Mouse (Mus musculus) CH12.LX (cell line): ENCODE results near the gene Nop53. TPM values are rescaled to one million over a fixed set of nuclear protein-coding genes. Genes with fewer than 3 reads are reported as not detected.

Source experiments
- DNase-seq: peaks from one replicate; pipeline ENCODE4 v3.0.0-alpha.2; 2013; ENCODE audit errors: extremely low read depth
- H3K27ac ChIP-seq: 2 replicates; pipeline ENCODE4 v1.5.1; 2012; ENCODE audit warnings: low read depth, mild to moderate bottlenecking, control low read depth, moderate library complexity; ENCODE audit not compliant: insufficient read depth
- H3K27me3 ChIP-seq: replicated peaks from 2 replicates; pipeline ENCODE3; 2012; ENCODE audit warnings: inconsistent platforms
- H3K36me3 ChIP-seq, 2 experiments: replicated peaks in 1 of 2; 2 replicates each; pipeline versions ENCODE3 to v1.6.1; 2012; ENCODE audit warnings: inconsistent platforms in 1 of 2, low read length in 1 of 2, mild to moderate bottlenecking in 1 of 2, mixed read lengths in 1 of 2, moderate library complexity in 1 of 2; ENCODE audit not compliant: control insufficient read depth in 1 of 2, insufficient read depth in 1 of 2
- H3K4me1 ChIP-seq, 2 experiments: 2 replicates each; pipeline ENCODE4 v1.6.1; 2012; ENCODE audit warnings: inconsistent platforms in 1 of 2, moderate library complexity in 1 of 2; ENCODE audit not compliant: insufficient read depth in 2 of 2, control insufficient read depth in 1 of 2
- H3K4me2 ChIP-seq: 2 replicates; pipeline ENCODE4 v1.6.1; 2012; ENCODE audit warnings: low read depth, mild to moderate bottlenecking, control low read depth; ENCODE audit not compliant: poor library complexity, insufficient read depth, severe bottlenecking
- H3K4me3 ChIP-seq, 3 experiments: fragments of 150-350 bp in 1 of 3; sonication (generic) in 1 of 3; replicated peaks in 1 of 3; 2 replicates each; pipeline versions ENCODE3 to v1.5.1; 2011 to 2012; ENCODE audit warnings: low read depth in 2 of 3, low read length in 2 of 3, mild to moderate bottlenecking in 2 of 3, moderate library complexity in 2 of 3, control low read depth in 1 of 3, improper control_type of control experiment in 1 of 3, inconsistent platforms in 1 of 3, mixed read lengths in 1 of 3; ENCODE audit not compliant: poor library complexity in 1 of 3
- H3K79me2 ChIP-seq: replicated peaks from 2 replicates; pipeline ENCODE4 v1.6.1; 2012; ENCODE audit warnings: mild to moderate bottlenecking, moderate library complexity; ENCODE audit not compliant: control insufficient read depth, poor library complexity, insufficient read depth, severe bottlenecking; ENCODE audit errors: extremely low read depth
- H3K9ac ChIP-seq: 2 replicates; pipeline ENCODE4 v1.6.1; 2012; ENCODE audit warnings: low read depth, mild to moderate bottlenecking, control low read depth, moderate library complexity; ENCODE audit not compliant: insufficient read depth
- H3K9me3 ChIP-seq: replicated peaks from 2 replicates; pipeline ENCODE3; 2012; ENCODE audit warnings: low read length, inconsistent platforms, mixed read lengths
- BHLHE40 ChIP-seq: IDR thresholded peaks from 2 replicates; pipeline ENCODE4 v1.6.1; 2011; ENCODE audit warnings: mild to moderate bottlenecking, low read depth, low read length, improper control_type of control experiment
- CHD1 ChIP-seq: IDR thresholded peaks from 2 replicates; pipeline ENCODE4 v1.6.1; 2012; ENCODE audit warnings: low read depth, low read length, improper control_type of control experiment, inconsistent platforms
- CHD2 ChIP-seq: IDR thresholded peaks from 2 replicates; pipeline ENCODE4 v1.6.1; 2011; ENCODE audit warnings: low read length, improper control_type of control experiment
- CTCF ChIP-seq, 2 experiments: IDR thresholded peaks in 1 of 2; conservative IDR thresholded peaks in 1 of 2; 2 replicates each; pipeline ENCODE4 v1.5.1; 2011 to 2012; ENCODE audit warnings: low read depth in 2 of 2, low read length in 2 of 2, improper control_type of control experiment in 1 of 2, inconsistent platforms in 1 of 2, mild to moderate bottlenecking in 1 of 2, moderate library complexity in 1 of 2
- ELF1 ChIP-seq: IDR thresholded peaks from 2 replicates; pipeline ENCODE4 v1.6.1; 2014; ENCODE audit warnings: low read depth, mild to moderate bottlenecking, inconsistent platforms, low read length, improper control_type of control experiment
- EP300 ChIP-seq: IDR thresholded peaks from 2 replicates; pipeline ENCODE4 v1.6.1; 2011; ENCODE audit warnings: low read length, improper control_type of control experiment
- GABPA ChIP-seq: IDR thresholded peaks from 2 replicates; pipeline ENCODE4 v1.6.1; 2012; ENCODE audit warnings: low read depth, low read length, improper control_type of control experiment, inconsistent platforms; ENCODE audit not compliant: insufficient replicate concordance
- HCFC1 ChIP-seq: IDR thresholded peaks from 2 replicates; pipeline ENCODE4 v1.6.1; 2012; ENCODE audit warnings: low read depth, mild to moderate bottlenecking, inconsistent platforms, low read length, improper control_type of control experiment
- IRF4 ChIP-seq: IDR thresholded peaks from 2 replicates; pipeline ENCODE4 v1.6.1; 2014; ENCODE audit warnings: low read depth, mild to moderate bottlenecking, inconsistent platforms, low read length, improper control_type of control experiment
- JUN ChIP-seq: IDR thresholded peaks from 2 replicates; pipeline ENCODE4 v1.6.1; 2011; ENCODE audit warnings: low read depth, mild to moderate bottlenecking, low read length, improper control_type of control experiment, moderate library complexity; ENCODE audit not compliant: insufficient read depth
- JUND ChIP-seq: conservative IDR thresholded peaks from 2 replicates; pipeline ENCODE4 v1.6.1; 2011; ENCODE audit warnings: low read depth, low read length, improper control_type of control experiment
- KAT2A ChIP-seq: IDR thresholded peaks from 2 replicates; pipeline ENCODE4 v1.6.1; 2012; ENCODE audit warnings: low read length, improper control_type of control experiment, inconsistent platforms; ENCODE audit not compliant: insufficient replicate concordance
- MAFK ChIP-seq: IDR thresholded peaks from 2 replicates; pipeline ENCODE4 v1.6.1; 2011; ENCODE audit warnings: low read length, improper control_type of control experiment; ENCODE audit not compliant: insufficient replicate concordance
- MAX ChIP-seq: IDR thresholded peaks from 2 replicates; pipeline ENCODE4 v1.6.1; 2011; ENCODE audit warnings: low read length, improper control_type of control experiment
- MAZ ChIP-seq: IDR thresholded peaks from 2 replicates; pipeline ENCODE4 v1.6.1; 2012; ENCODE audit warnings: low read depth, mild to moderate bottlenecking, inconsistent platforms, low read length, improper control_type of control experiment, moderate library complexity
- MXI1 ChIP-seq: IDR thresholded peaks from 2 replicates; pipeline ENCODE4 v1.6.1; 2011; ENCODE audit warnings: mild to moderate bottlenecking, low read depth, low read length, improper control_type of control experiment
- MYC ChIP-seq: IDR thresholded peaks from 2 replicates; pipeline ENCODE4 v1.6.1; 2011; ENCODE audit warnings: low read depth, mild to moderate bottlenecking, improper control_type of control experiment, low read length
- NELFE ChIP-seq: IDR thresholded peaks from 2 replicates; pipeline ENCODE4 v1.6.1; 2011; ENCODE audit warnings: low read depth, low read length, improper control_type of control experiment
- PAX5 ChIP-seq: IDR thresholded peaks from 2 replicates; pipeline ENCODE4 v1.6.1; 2012; ENCODE audit warnings: low read length, inconsistent platforms, mixed read lengths
- POLR2A ChIP-seq: IDR thresholded peaks from 2 replicates; pipeline ENCODE4 v1.6.1; 2011; ENCODE audit warnings: low read depth, mild to moderate bottlenecking, improper control_type of control experiment, low read length
- RAD21 ChIP-seq: IDR thresholded peaks from 2 replicates; pipeline ENCODE4 v1.6.1; 2011; ENCODE audit warnings: low read depth, mild to moderate bottlenecking, low read length, improper control_type of control experiment, moderate library complexity
- RCOR1 ChIP-seq: conservative IDR thresholded peaks from 2 replicates; pipeline ENCODE4 v1.6.1; 2012; ENCODE audit warnings: low read depth, mild to moderate bottlenecking, inconsistent platforms, low read length, improper control_type of control experiment
- SIN3A ChIP-seq: IDR thresholded peaks from 2 replicates; pipeline ENCODE4 v1.6.1; 2012; ENCODE audit warnings: low read length, improper control_type of control experiment, inconsistent platforms
- SMC3 ChIP-seq: IDR thresholded peaks from 2 replicates; pipeline ENCODE4 v1.6.1; 2011; ENCODE audit warnings: low read depth, low read length, improper control_type of control experiment
- TCF12 ChIP-seq: IDR thresholded peaks from 2 replicates; pipeline ENCODE4 v1.6.1; 2014; ENCODE audit warnings: low read depth, mild to moderate bottlenecking, inconsistent platforms, low read length, improper control_type of control experiment
- UBTF ChIP-seq: IDR thresholded peaks from 2 replicates; pipeline ENCODE4 v1.6.1; 2012; ENCODE audit warnings: low read depth, mild to moderate bottlenecking, inconsistent platforms, low read length, improper control_type of control experiment, moderate library complexity
- USF1 ChIP-seq: IDR thresholded peaks from 2 replicates; pipeline ENCODE4 v1.6.1; 2014; ENCODE audit warnings: low read depth, mild to moderate bottlenecking, inconsistent platforms, low read length, improper control_type of control experiment
- ZC3H11A ChIP-seq: IDR thresholded peaks from 2 replicates; pipeline ENCODE4 v1.6.1; 2012; ENCODE audit warnings: low read depth, mild to moderate bottlenecking, inconsistent platforms, low read length, improper control_type of control experiment
- ZKSCAN1 ChIP-seq: IDR thresholded peaks from 2 replicates; pipeline ENCODE4 v1.6.1; 2012; ENCODE audit warnings: low read depth, inconsistent platforms, low read length, improper control_type of control experiment, borderline replicate concordance
- ZMIZ1 ChIP-seq: IDR thresholded peaks from 2 replicates; pipeline ENCODE4 v1.6.1; 2012; ENCODE audit warnings: low read depth, mild to moderate bottlenecking, inconsistent platforms, low read length, improper control_type of control experiment
- ZNF384 ChIP-seq: IDR thresholded peaks from 2 replicates; pipeline ENCODE4 v1.6.1; 2012; ENCODE audit warnings: low read depth, low read length, improper control_type of control experiment, inconsistent platforms
- dilution Hi-C: fragments of 300-500 bp; cut with MboI; formaldehyde crosslinking; loops from 2 replicates; pipeline ENCODE4 v1.14.3; 2020; ENCODE audit warnings: low sequenced_read_pairs; ENCODE audit not compliant: extremely low pct_unique_long_range_greater_than_20kb, extremely low pct_ligation_motif_present
- in situ Hi-C: fragments of 300-500 bp; cut with MboI; formaldehyde crosslinking; loops from 3 replicates; pipeline ENCODE4 v1.14.3; 2019; ENCODE audit warnings: low sequenced_read_pairs, low pct_ligation_motif_present, low pct_unique_long_range_greater_than_20kb, mixed read lengths
- polyA plus RNA-seq: library from polyadenylated mRNA; unstranded; fragments of >175 nt; gene quantifications from 2 replicates; pipeline ENCODE4 v1.2.1, GENCODE M21; 2012; ENCODE audit warnings: low read depth; ENCODE audit not compliant: insufficient read length
- total RNA-seq, 2 experiments: library from RNA; depleted of rRNA; stranded (reverse); fragments of 300-350 nt in 1 of 2; fragments of >200 nt in 1 of 2; gene quantifications; 2 replicates each; pipeline ENCODE4 v1.2.3; 2012 to 2014

The Nop53 gene
- total and polyA plus RNA-seq, 3 experiments, result 199 to 310 (median 291) TPM

DNA sequence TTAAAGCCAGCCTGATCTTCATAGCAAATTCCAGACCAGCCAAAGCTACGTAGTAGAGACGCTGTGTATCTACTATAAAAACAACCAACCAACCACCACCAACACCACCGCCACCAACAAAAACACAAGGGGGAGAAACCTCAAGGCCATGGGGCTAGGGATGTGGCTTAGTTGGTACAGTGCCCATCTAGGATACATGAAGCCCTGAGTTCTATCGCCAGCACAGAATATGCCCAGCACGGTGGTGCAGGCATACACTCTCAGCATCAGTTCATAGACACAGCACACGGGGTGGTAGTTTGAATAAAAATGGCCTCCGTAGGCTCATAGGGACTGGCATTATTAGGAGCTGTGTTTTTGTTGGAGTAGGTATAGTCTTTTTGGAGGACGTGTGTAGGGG is 22.4 kb upstream of the Nop53 start:
- Histone ChIP-seq H3K9me3 (no peaks in the 10 kb centered on the region), H3K4me1 (peaks cover 0 to 21% of the 10 kb centered on the region in 2 experiments; a peak in 3 of 4 replicates), H3K4me3 (no peak overlapping the region), H3K4me2 (no peak overlapping the region), H3K79me2 (no peaks in the 10 kb centered on the region), H3K9ac (no peak overlapping the region), H3K36me3 (peaks cover 23 to 33% of the 10 kb centered on the region in 2 experiments), H3K27me3 (no peaks in the 10 kb centered on the region), H3K27ac (no peak overlapping the region)
- no peak for DNase-seq
- TF ChIP-seq ZKSCAN1 (no peak), CHD1 (no peak), PAX5 (no peak), MAZ (no peak), UBTF (no peak), MYC (no peak), NELFE (no peak), SIN3A (no peak), JUND (no peak)
- in situ Hi-C loops, result no loop called here
- dilution Hi-C loops, result loop anchor here (25.0 kb wide), 1 partner anchor 194 kb away; no protein-coding TSS in a partner anchor

DNA sequence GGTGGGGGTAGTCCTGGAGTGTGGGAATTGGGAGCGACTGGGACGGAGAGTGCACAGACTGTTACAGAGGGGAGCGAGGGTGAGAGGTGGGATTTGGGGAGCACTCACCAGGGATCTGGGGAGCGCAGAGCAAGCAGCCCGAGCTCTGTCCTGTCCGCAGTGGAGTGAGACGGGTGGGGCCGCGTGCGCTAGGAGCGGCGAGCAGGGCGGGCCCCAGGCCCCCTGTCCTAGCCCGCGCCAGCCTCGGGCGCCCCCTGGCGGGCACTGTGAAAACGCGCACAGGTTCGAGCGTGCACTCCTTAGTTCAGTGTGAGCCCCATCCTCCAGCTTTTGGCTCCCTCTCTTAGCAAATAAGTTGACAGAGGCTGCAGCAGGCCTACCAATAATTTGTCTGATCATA is 21.4 kb upstream of the Nop53 start, which contains the start of gene Ehd2:
Gene Ehd2 (minus strand): TSS at position 256 of the 400 bp plus-strand sequence.
- DNase-seq, result peak; percentile 62
- Histone ChIP-seq H3K36me3 (peaks cover 15 to 23% of the 10 kb centered on the region in 2 experiments), H3K4me2 (peak within 1 kb of the TSS; percentile 83), H3K4me1 (peaks cover 2 to 31% of the 10 kb centered on the region in 2 experiments; a peak in 3 of 4 replicates), H3K27ac (no peak within 1 kb of the TSS), H3K9ac (peak within 1 kb of the TSS; percentile 72), H3K79me2 (no peaks in the 10 kb centered on the region), H3K9me3 (no peaks in the 10 kb centered on the region), H3K4me3 (peak within 1 kb of the TSS; percentile 35 to 64 (median 46)), H3K27me3 (no peaks in the 10 kb centered on the region)
- dilution Hi-C loops (loop anchor here (25.0 kb wide), 1 partner anchor 195 kb away; no protein-coding TSS in a partner anchor), in situ Hi-C loops (no loop called here)
- peak; percentile 38; the same call in 1 of the 2 replicates for TF ChIP-seq TCF12
- peak; percentile 50 for TF ChIP-seq MXI1
- TF ChIP-seq MAX, result peak; percentile 76
- TF ChIP-seq CTCF (conservative IDR thresholded peaks at IDR 0.05 in 1 of 2, IDR thresholded peaks at IDR 0.05 in 1 of 2; ENCODE audit: low read depth in 2 of 2, low read length in 2 of 2), result peak; percentile 37 to 95
- no peak for TF ChIP-seq UBTF
- TF ChIP-seq POLR2A, result peak; percentile 58
- TF ChIP-seq JUN, result no peak
- no peak for TF ChIP-seq PAX5
- TF ChIP-seq HCFC1, result no peak
- peak; percentile 79; the same call in 1 of the 2 replicates for TF ChIP-seq MYC
- TF ChIP-seq CHD2, result no peak
- TF ChIP-seq NELFE, result peak; percentile 46
- no peak for TF ChIP-seq GABPA
- no peak for TF ChIP-seq RCOR1
- TF ChIP-seq MAZ, result peak; percentile 94
- TF ChIP-seq BHLHE40, result peak; percentile 48; the same call in 1 of the 2 replicates
- no peak for TF ChIP-seq EP300
- no peak for TF ChIP-seq ZNF384
- TF ChIP-seq ZMIZ1, result no peak
- TF ChIP-seq JUND, result no peak
- peak; percentile 57; the same call in 1 of the 2 replicates for TF ChIP-seq IRF4
- peak; percentile 88 for TF ChIP-seq SMC3
- TF ChIP-seq RAD21, result peak; percentile 82
- TF ChIP-seq CHD1, result no peak
- TF ChIP-seq ZC3H11A, result peak; percentile 42; the same call in 1 of the 2 replicates
- TF ChIP-seq KAT2A, result no peak
- no peak for TF ChIP-seq ELF1
- no peak for TF ChIP-seq USF1
- TF ChIP-seq ZKSCAN1, result no peak
- TF ChIP-seq SIN3A, result peak; percentile 57; the same call in 1 of the 2 replicates
- TF ChIP-seq MAFK, result no peak
